Mouse (Mus musculus): ENCODE measurements around the gene Wipi1. TPM values are rescaled to one million over a fixed set of nuclear protein-coding genes. Genes with fewer than 3 reads are reported as not detected.

The Wipi1 gene
- total and polyA plus RNA-seq, 2 experiments from 2014 or later = 40.8 to 65.4 TPM

GRCm38 (mm10) chr11:109628099-109628498, 16.3 kb upstream of the Wipi1 start:
- H3K4me1 ChIP-seq (ENCODE audit: control insufficient read depth, insufficient read depth) = peaks cover 13% of the 10 kb centered on the region
- no peak for TF ChIP-seq EP300 (IDR thresholded peaks at IDR 0.05; ENCODE audit: low read depth)
- TF ChIP-seq CTCF (IDR thresholded peaks at IDR 0.05; ENCODE audit: low read depth) = no peak
- H3K27me3 ChIP-seq (ENCODE audit: control insufficient read depth, insufficient read depth, low read length) = no peaks in the 10 kb centered on the region
- no peak overlapping the region for H3K4me2 ChIP-seq (ENCODE audit: low read depth, low read length)
- no peak for ATAC-seq (ENCODE audit: insufficient read depth, low read depth)
- WGBS = 79% methylated on average over 3 of the region's 3 CpGs
- DNase-seq (ENCODE audit: low spot score) = no peak
- H3K27ac ChIP-seq (ENCODE audit: low read depth) = no peak overlapping the region; the same call in 1 of the 2 replicates
- H3K4me3 ChIP-seq (ENCODE audit: low read depth, low read length) = no peak overlapping the region
- no peak overlapping the region for H3K9ac ChIP-seq (replicated peaks; ENCODE audit: low read depth, low read length)
- H3K9me3 ChIP-seq (replicated peaks; ENCODE audit: control insufficient read depth, low read length) = no peaks in the 10 kb centered on the region
- H3K36me3 ChIP-seq (replicated peaks; ENCODE audit: control insufficient read depth, insufficient read depth, low read length) = no peaks in the 10 kb centered on the region

GRCm38 (mm10) chr11:109627648-109628047, 15.9 kb upstream of the Wipi1 start:
- no peak overlapping the region for H3K4me2 ChIP-seq (ENCODE audit: low read depth, low read length)
- no peak overlapping the region for H3K9ac ChIP-seq (replicated peaks; ENCODE audit: low read depth, low read length)
- no peak overlapping the region for H3K4me3 ChIP-seq (ENCODE audit: low read depth, low read length)
- no peaks in the 10 kb centered on the region for H3K27me3 ChIP-seq (ENCODE audit: control insufficient read depth, insufficient read depth, low read length)
- TF ChIP-seq EP300 (IDR thresholded peaks at IDR 0.05; ENCODE audit: low read depth) = no peak
- TF ChIP-seq CTCF (IDR thresholded peaks at IDR 0.05; ENCODE audit: low read depth) = peak; percentile 41
- WGBS = 93% methylated on average over 4 of the region's 4 CpGs
- ATAC-seq (ENCODE audit: insufficient read depth, low read depth) (no peak), DNase-seq (ENCODE audit: low spot score) (no peak)
- H3K9me3 ChIP-seq (replicated peaks; ENCODE audit: control insufficient read depth, low read length) = no peaks in the 10 kb centered on the region
- H3K27ac ChIP-seq (ENCODE audit: low read depth) = no peak overlapping the region
- peaks cover 14% of the 10 kb centered on the region for H3K4me1 ChIP-seq (ENCODE audit: control insufficient read depth, insufficient read depth)
- H3K36me3 ChIP-seq (replicated peaks; ENCODE audit: control insufficient read depth, insufficient read depth, low read length) = no peaks in the 10 kb centered on the region

- H3K27ac ChIP-seq (ENCODE audit: low read depth) = peak overlapping the region; percentile 93
- H3K9ac ChIP-seq (replicated peaks; ENCODE audit: low read depth, low read length) = no peak overlapping the region
- no peak for TF ChIP-seq CTCF (IDR thresholded peaks at IDR 0.05; ENCODE audit: low read depth)
- TF ChIP-seq EP300 (IDR thresholded peaks at IDR 0.05; ENCODE audit: low read depth) = no peak
- 44% methylated on average over 7 of the region's 7 CpGs for WGBS
- H3K36me3 ChIP-seq (replicated peaks; ENCODE audit: control insufficient read depth, insufficient read depth, low read length) = no peaks in the 10 kb centered on the region
- H3K9me3 ChIP-seq (replicated peaks; ENCODE audit: control insufficient read depth, low read length) = no peaks in the 10 kb centered on the region
- peak overlapping the region; percentile 55 for H3K4me2 ChIP-seq (ENCODE audit: low read depth, low read length)
- DNase-seq (ENCODE audit: low spot score) (peak; percentile 68), ATAC-seq (ENCODE audit: insufficient read depth, low read depth) (peak; percentile 54)
- no peaks in the 10 kb centered on the region for H3K27me3 ChIP-seq (ENCODE audit: control insufficient read depth, insufficient read depth, low read length)
- peaks cover 19% of the 10 kb centered on the region for H3K4me1 ChIP-seq (ENCODE audit: control insufficient read depth, insufficient read depth)
- H3K4me3 ChIP-seq (ENCODE audit: low read depth, low read length) = no peak overlapping the region
These were observed 11.5 kb upstream of the Wipi1 start for GRCm38 (mm10) chr11:109623238-109623637.

- 0 out of 2 replicates have a peak, but pooled peaks have one; percentile 1 for TF ChIP-seq CTCF (IDR thresholded peaks at IDR 0.05; ENCODE audit: low read depth)
- peak; percentile 91 for TF ChIP-seq EP300 (IDR thresholded peaks at IDR 0.05; ENCODE audit: low read depth)
- DNase-seq (ENCODE audit: low spot score) (peak; percentile 85), ATAC-seq (ENCODE audit: insufficient read depth, low read depth) (peak; percentile 90)
- Histone ChIP-seq H3K4me2 (ENCODE audit: low read depth, low read length) (peak overlapping the region; percentile 55), H3K27me3 (ENCODE audit: control insufficient read depth, insufficient read depth, low read length) (no peaks in the 10 kb centered on the region), H3K4me1 (ENCODE audit: control insufficient read depth, insufficient read depth) (peaks cover 19% of the 10 kb centered on the region), H3K4me3 (ENCODE audit: low read depth, low read length) (peak overlapping the region; percentile 23), H3K36me3 (replicated peaks; ENCODE audit: control insufficient read depth, insufficient read depth, low read length) (no peaks in the 10 kb centered on the region), H3K9me3 (replicated peaks; ENCODE audit: control insufficient read depth, low read length) (no peaks in the 10 kb centered on the region), H3K27ac (ENCODE audit: low read depth) (peak overlapping the region; percentile 93), H3K9ac (replicated peaks; ENCODE audit: low read depth, low read length) (0 out of 2 replicates have a peak overlapping the region, but pooled peaks have one; percentile 27)
- WGBS = 2% methylated on average over 15 of the region's 15 CpGs
These were observed 10.8 kb upstream of the Wipi1 start for GRCm38 (mm10) chr11:109622518-109623037.

GRCm38 (mm10) chr11:109621183-109621582, 9.4 kb upstream of the Wipi1 start:
- no peaks in the 10 kb centered on the region for H3K36me3 ChIP-seq (replicated peaks; ENCODE audit: control insufficient read depth, insufficient read depth, low read length)
- peak; percentile 76 for TF ChIP-seq CTCF (IDR thresholded peaks at IDR 0.05; ENCODE audit: low read depth)
- no peak for TF ChIP-seq EP300 (IDR thresholded peaks at IDR 0.05; ENCODE audit: low read depth)
- H3K4me1 ChIP-seq (ENCODE audit: control insufficient read depth, insufficient read depth) = peaks cover 27% of the 10 kb centered on the region
- 9% methylated on average over 2 of the region's 2 CpGs for WGBS
- no peak overlapping the region for H3K4me2 ChIP-seq (ENCODE audit: low read depth, low read length)
- ATAC-seq (ENCODE audit: insufficient read depth, low read depth) = no peak
- H3K27me3 ChIP-seq (ENCODE audit: control insufficient read depth, insufficient read depth, low read length) = no peaks in the 10 kb centered on the region
- no peak overlapping the region for H3K27ac ChIP-seq (ENCODE audit: low read depth)
- H3K9me3 ChIP-seq (replicated peaks; ENCODE audit: control insufficient read depth, low read length) = no peaks in the 10 kb centered on the region
- no peak overlapping the region for H3K4me3 ChIP-seq (ENCODE audit: low read depth, low read length)
- DNase-seq (ENCODE audit: low spot score) = peak; percentile 60
- no peak overlapping the region for H3K9ac ChIP-seq (replicated peaks; ENCODE audit: low read depth, low read length)

GRCm38 (mm10) chr11:109620356-109620755, 8.6 kb upstream of the Wipi1 start:
- no peak overlapping the region for H3K4me2 ChIP-seq (ENCODE audit: low read depth, low read length)
- no peak for ATAC-seq (ENCODE audit: insufficient read depth, low read depth)
- H3K36me3 ChIP-seq (replicated peaks; ENCODE audit: control insufficient read depth, insufficient read depth, low read length) = no peaks in the 10 kb centered on the region
- TF ChIP-seq EP300 (IDR thresholded peaks at IDR 0.05; ENCODE audit: low read depth) = no peak
- TF ChIP-seq CTCF (IDR thresholded peaks at IDR 0.05; ENCODE audit: low read depth) = no peak
- H3K9ac ChIP-seq (replicated peaks; ENCODE audit: low read depth, low read length) = no peak overlapping the region
- 75% methylated on average over 6 of the region's 6 CpGs for WGBS
- DNase-seq (ENCODE audit: low spot score) = no peak
- H3K4me3 ChIP-seq (ENCODE audit: low read depth, low read length) = no peak overlapping the region
- no peak overlapping the region for H3K27ac ChIP-seq (ENCODE audit: low read depth)
- no peaks in the 10 kb centered on the region for H3K9me3 ChIP-seq (replicated peaks; ENCODE audit: control insufficient read depth, low read length)
- H3K27me3 ChIP-seq (ENCODE audit: control insufficient read depth, insufficient read depth, low read length) = no peaks in the 10 kb centered on the region
- H3K4me1 ChIP-seq (ENCODE audit: control insufficient read depth, insufficient read depth) = peaks cover 28% of the 10 kb centered on the region
